Mouse (Mus musculus): Measurements from ENCODE around the gene Aldh4a1. TPM values are rescaled to one million over a fixed set of nuclear protein-coding genes. Genes with fewer than 3 reads are reported as not detected.

Gene Aldh4a1
- total and polyA plus RNA-seq, 2 experiments from 2014 or later = 25.2 to 30.0 TPM

DNA sequence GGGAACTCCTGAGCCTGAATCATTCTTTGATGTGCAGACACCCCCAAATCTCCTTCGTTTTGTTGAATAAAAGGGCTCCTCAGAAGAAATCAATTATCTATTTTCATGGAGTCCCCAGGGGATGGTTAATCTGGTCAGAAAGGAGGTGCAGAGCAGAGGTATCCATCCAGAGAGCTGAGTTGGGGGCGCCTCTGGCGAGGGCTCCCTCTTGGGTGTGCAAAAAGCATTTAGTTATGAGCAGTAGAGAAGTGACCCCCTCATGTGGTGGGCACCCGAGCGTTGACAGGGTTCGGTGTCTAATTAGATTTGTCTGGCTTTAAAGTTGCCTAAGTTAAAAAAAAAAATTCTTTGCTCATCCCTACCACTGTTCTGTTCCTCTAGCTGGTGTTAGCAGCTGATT, 11.7 kb upstream of the Aldh4a1 start:
- ATAC-seq (ENCODE audit: low FRiP score) (no peak), DNase-seq (ENCODE audit: low spot score) (no peak)
- Histone ChIP-seq H3K4me1 (ENCODE audit: insufficient read depth, low read length) (no peaks in the 10 kb centered on the region), H3K27me3 (ENCODE audit: insufficient read depth, low read length) (no peaks in the 10 kb centered on the region), H3K36me3 (ENCODE audit: insufficient read depth, low read length) (peaks cover 38% of the 10 kb centered on the region), H3K27ac (ENCODE audit: low read depth, low read length) (no peak overlapping the region), H3K4me3 (ENCODE audit: low read depth, low read length) (no peak overlapping the region), H3K4me2 (ENCODE audit: low read depth, low read length, poor library complexity, severe bottlenecking) (no peak overlapping the region), H3K9me3 (ENCODE audit: low read length) (no peaks in the 10 kb centered on the region), H3K9ac (replicated peaks; ENCODE audit: low read length, poor library complexity, severe bottlenecking) (no peak overlapping the region)
- no peak for TF ChIP-seq CTCF (IDR thresholded peaks at IDR 0.05)
- whole genome bisulfite sequencing = 20% methylated on average over 6 of the region's 6 CpGs

DNA sequence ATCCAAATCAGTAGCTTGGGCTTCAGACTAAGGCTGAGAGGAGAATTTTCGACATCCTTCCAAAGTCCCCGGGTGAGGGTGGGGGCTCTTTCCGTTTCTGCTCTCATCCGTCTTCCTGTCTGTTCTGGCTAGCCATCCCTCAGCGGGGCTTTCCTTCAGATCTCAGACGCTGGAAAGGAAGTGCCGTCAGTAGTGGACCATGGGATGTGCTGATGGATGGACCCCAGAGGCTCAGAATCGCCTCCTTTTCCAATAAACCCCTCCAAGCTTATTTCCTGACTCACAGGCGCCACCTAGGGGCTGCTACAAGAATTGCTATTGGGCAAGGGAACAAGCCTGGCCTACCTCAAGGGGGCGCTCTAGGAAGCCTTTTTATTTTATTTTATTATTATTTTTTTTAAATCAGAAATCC, 11.1 kb upstream of the Aldh4a1 start:
- DNase-seq (ENCODE audit: low spot score) (peak; percentile 92), ATAC-seq (ENCODE audit: low FRiP score) (peak; percentile 76)
- TF ChIP-seq CTCF (IDR thresholded peaks at IDR 0.05) = peak; percentile 98
- Histone ChIP-seq H3K27ac (ENCODE audit: low read depth, low read length) (no peak overlapping the region), H3K4me3 (ENCODE audit: low read depth, low read length) (no peak overlapping the region), H3K4me1 (ENCODE audit: insufficient read depth, low read length) (no peaks in the 10 kb centered on the region), H3K27me3 (ENCODE audit: insufficient read depth, low read length) (no peaks in the 10 kb centered on the region), H3K9me3 (ENCODE audit: low read length) (no peaks in the 10 kb centered on the region), H3K4me2 (ENCODE audit: low read depth, low read length, poor library complexity, severe bottlenecking) (no peak overlapping the region), H3K9ac (replicated peaks; ENCODE audit: low read length, poor library complexity, severe bottlenecking) (no peak overlapping the region), H3K36me3 (ENCODE audit: insufficient read depth, low read length) (peaks cover 39% of the 10 kb centered on the region)
- WGBS = 6% methylated on average over 10 of the region's 10 CpGs

DNA sequence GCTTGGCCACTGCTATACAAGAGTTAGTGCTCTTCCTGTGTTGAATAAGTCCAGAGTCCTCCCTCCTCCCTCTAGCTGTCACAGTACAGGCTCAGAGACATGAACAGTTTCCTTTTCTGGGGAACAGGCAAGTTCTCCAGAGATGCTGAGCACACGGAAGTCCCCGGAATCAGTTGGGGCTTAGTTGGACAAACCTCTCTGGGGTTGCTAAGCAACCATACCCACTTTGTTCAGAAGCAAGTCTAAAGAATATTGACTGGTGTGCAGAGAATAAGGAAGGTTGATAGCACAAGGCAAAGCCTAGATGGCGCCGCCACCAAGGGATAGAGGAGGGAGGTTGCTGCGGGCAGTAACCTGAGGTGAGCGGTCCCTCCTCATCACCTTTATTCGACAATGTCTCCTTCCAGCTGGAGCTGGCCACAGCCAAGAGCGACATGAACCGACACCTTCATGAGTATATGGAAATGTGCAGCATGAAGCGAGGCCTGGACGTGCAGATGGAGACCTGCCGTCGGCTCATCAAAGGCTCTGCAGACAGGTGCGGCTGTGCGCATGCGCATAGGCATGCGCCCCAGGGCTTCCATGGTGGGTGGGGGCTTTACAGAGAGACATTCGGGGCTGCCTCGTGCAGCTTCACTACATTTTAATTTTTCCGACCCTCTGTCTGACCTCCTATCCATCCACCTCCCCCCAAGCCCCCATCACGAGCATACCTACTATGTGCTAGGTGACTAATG, 8.0 kb upstream of the Aldh4a1 start:
- no peaks in the 10 kb centered on the region for H3K4me1 ChIP-seq (ENCODE audit: insufficient read depth, low read length)
- no peak overlapping the region for H3K9ac ChIP-seq (replicated peaks; ENCODE audit: low read length, poor library complexity, severe bottlenecking)
- 0 out of 2 replicates have a peak overlapping the region, but pooled peaks have one; percentile 18 for H3K27ac ChIP-seq (ENCODE audit: low read depth, low read length)
- H3K9me3 ChIP-seq (ENCODE audit: low read length) = no peaks in the 10 kb centered on the region
- H3K4me3 ChIP-seq (ENCODE audit: low read depth, low read length) = no peak overlapping the region
- peak; percentile 33; the same call in 1 of the 2 replicates for TF ChIP-seq CTCF (IDR thresholded peaks at IDR 0.05)
- ATAC-seq (ENCODE audit: low FRiP score) (no peak), DNase-seq (ENCODE audit: low spot score) (no peak)
- no peaks in the 10 kb centered on the region for H3K27me3 ChIP-seq (ENCODE audit: insufficient read depth, low read length)
- H3K4me2 ChIP-seq (ENCODE audit: low read depth, low read length, poor library complexity, severe bottlenecking) = no peak overlapping the region
- WGBS = 78% methylated on average over 21 of the region's 21 CpGs
- peaks cover 28% of the 10 kb centered on the region for H3K36me3 ChIP-seq (ENCODE audit: insufficient read depth, low read length)

DNA sequence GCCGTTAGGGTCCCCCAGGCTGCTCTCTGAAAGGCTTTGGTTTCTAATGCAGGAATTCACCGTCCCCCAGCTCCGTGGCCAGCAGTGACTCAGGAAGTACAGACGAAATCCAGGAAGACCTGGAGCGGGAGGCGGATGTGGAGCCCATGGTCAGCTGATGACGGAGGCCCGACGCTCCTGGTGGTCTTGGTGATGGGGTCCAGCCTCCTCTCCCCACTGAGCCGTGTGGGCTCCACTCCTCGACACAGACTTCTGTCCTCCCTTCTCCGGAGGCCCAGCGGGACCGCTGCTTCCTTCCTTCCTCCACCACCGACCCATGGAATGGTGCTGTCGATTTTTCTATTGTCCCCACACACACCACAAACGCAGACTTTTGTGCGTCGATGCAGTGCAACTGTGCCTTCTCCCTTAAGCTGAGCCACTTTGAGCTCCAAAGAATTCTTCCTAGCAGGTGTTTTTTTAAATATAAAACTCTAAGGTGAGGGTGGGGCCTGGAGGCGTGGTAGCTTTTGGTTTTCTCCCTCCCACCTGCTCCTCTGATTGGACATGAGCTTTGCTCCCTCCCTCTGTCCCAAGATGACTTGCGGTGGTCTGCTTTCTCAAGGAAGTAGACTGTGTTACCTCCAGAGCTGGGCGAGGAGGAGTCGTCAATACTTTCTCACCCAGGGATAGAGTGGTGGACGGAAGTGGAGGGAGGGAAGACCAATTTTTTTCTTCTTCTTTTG, 6.2 kb upstream of the Aldh4a1 start:
- DNase-seq (ENCODE audit: low spot score) (no peak), ATAC-seq (ENCODE audit: low FRiP score) (no peak)
- H3K27ac ChIP-seq (ENCODE audit: low read depth, low read length) = no peak overlapping the region
- H3K4me2 ChIP-seq (ENCODE audit: low read depth, low read length, poor library complexity, severe bottlenecking) = peak overlapping the region; percentile 29
- H3K4me3 ChIP-seq (ENCODE audit: low read depth, low read length) = peak overlapping the region; percentile 5; the same call in 1 of the 2 replicates
- peaks cover 24% of the 10 kb centered on the region for H3K36me3 ChIP-seq (ENCODE audit: insufficient read depth, low read length)
- TF ChIP-seq CTCF (IDR thresholded peaks at IDR 0.05) = no peak
- no peaks in the 10 kb centered on the region for H3K4me1 ChIP-seq (ENCODE audit: insufficient read depth, low read length)
- no peak overlapping the region for H3K9ac ChIP-seq (replicated peaks; ENCODE audit: low read length, poor library complexity, severe bottlenecking)
- no peaks in the 10 kb centered on the region for H3K9me3 ChIP-seq (ENCODE audit: low read length)
- WGBS = 12% methylated on average over 24 of the region's 24 CpGs
- H3K27me3 ChIP-seq (ENCODE audit: insufficient read depth, low read length) = no peaks in the 10 kb centered on the region

DNA sequence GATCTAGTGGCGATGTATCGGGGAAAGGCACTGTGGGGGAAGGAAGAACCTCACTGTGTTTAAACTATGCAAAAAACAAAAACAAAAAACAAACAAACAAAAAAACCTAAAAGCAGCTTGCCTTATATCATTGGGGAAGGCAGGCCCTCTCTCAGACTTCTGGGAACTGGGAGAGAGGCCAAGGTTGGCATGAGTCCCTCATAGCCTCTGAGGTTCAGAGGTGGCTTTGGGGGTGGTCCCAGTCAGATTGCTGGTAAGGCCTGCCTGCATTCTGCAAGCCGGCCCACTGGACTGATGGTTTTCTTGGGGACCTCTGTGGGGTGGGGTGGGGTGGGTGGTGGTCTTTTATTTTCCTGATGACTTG, 5.7 kb upstream of the Aldh4a1 start:
- no peaks in the 10 kb centered on the region for H3K4me1 ChIP-seq (ENCODE audit: insufficient read depth, low read length)
- 0 out of 2 replicates have a peak overlapping the region, but pooled peaks have one; percentile 29 for H3K4me2 ChIP-seq (ENCODE audit: low read depth, low read length, poor library complexity, severe bottlenecking)
- no peaks in the 10 kb centered on the region for H3K27me3 ChIP-seq (ENCODE audit: insufficient read depth, low read length)
- no peak for DNase-seq (ENCODE audit: low spot score)
- 52% methylated on average over 3 of the region's 3 CpGs for WGBS
- no peak overlapping the region for H3K4me3 ChIP-seq (ENCODE audit: low read depth, low read length)
- no peak overlapping the region for H3K27ac ChIP-seq (ENCODE audit: low read depth, low read length)
- H3K36me3 ChIP-seq (ENCODE audit: insufficient read depth, low read length) = peaks cover 24% of the 10 kb centered on the region
- no peak for ATAC-seq (ENCODE audit: low FRiP score)
- TF ChIP-seq CTCF (IDR thresholded peaks at IDR 0.05) = no peak
- H3K9me3 ChIP-seq (ENCODE audit: low read length) = no peaks in the 10 kb centered on the region
- H3K9ac ChIP-seq (replicated peaks; ENCODE audit: low read length, poor library complexity, severe bottlenecking) = no peak overlapping the region; the same call in 1 of the 2 replicates

DNA sequence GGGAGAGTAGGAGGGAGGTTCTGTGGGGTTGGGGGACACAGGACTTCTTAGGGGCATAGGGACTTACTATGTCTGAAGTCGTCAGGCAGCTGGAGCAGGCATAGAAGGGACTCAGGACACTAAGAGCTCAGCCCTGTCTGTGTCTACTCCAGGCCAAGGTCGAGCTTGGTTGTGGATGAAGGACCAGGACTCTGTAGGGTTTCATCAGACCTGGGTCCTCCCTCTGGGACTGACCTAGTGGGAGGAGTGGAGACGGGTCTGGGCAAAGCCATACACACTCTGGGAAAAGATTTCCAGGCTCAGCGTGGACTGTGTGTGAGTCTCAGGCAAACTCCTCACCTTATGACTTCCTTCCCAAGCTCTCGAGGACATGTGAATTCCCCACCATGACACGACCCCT, 2.9 kb upstream of the Aldh4a1 start:
- WGBS = 82% methylated on average over 6 of the region's 6 CpGs
- H3K27ac ChIP-seq (ENCODE audit: low read depth, low read length) = no peak overlapping the region
- H3K4me2 ChIP-seq (ENCODE audit: low read depth, low read length, poor library complexity, severe bottlenecking) = no peak overlapping the region
- H3K4me1 ChIP-seq (ENCODE audit: insufficient read depth, low read length) = peaks cover 7% of the 10 kb centered on the region; the same call in 1 of the 2 replicates
- no peak overlapping the region for H3K4me3 ChIP-seq (ENCODE audit: low read depth, low read length)
- no peaks in the 10 kb centered on the region for H3K27me3 ChIP-seq (ENCODE audit: insufficient read depth, low read length)
- no peak for ATAC-seq (ENCODE audit: low FRiP score)
- DNase-seq (ENCODE audit: low spot score) = no peak
- H3K36me3 ChIP-seq (ENCODE audit: insufficient read depth, low read length) = peaks cover 9% of the 10 kb centered on the region
- no peak for TF ChIP-seq CTCF (IDR thresholded peaks at IDR 0.05)
- no peak overlapping the region for H3K9ac ChIP-seq (replicated peaks; ENCODE audit: low read length, poor library complexity, severe bottlenecking)
- H3K9me3 ChIP-seq (ENCODE audit: low read length) = no peaks in the 10 kb centered on the region

Measured in midbrain, postnatal 0 days (tissue).